Mouse (Mus musculus): ENCODE measurements at regions not wholly inside any gene's neighbourhood (a gene's known extent, or its start where the extent isn't known, plus 50 kb on each side); places are given as distances from the start of the nearest gene placed in this dataset.

- no peak for DNase-seq
These were observed 76.9 kb downstream of the Lhx9 start for GRCm38 (mm10) chr1:138771307-138772011.

GRCm38 (mm10) chr1:138762876-138763275 lies 85.5 kb downstream of the Lhx9 start:
- peak; percentile 1 for DNase-seq

- no peak for DNase-seq
These were observed 90.6 kb downstream of the Lhx9 start for GRCm38 (mm10) chr1:138757777-138758176.

GRCm38 (mm10) chr1:138733308-138733707 lies 113.4 kb upstream of the Nek7 start:
- DNase-seq: no peak

GRCm38 (mm10) chr1:138731008-138731407 lies 111.1 kb upstream of the Nek7 start:
- DNase-seq: no peak

DNA sequence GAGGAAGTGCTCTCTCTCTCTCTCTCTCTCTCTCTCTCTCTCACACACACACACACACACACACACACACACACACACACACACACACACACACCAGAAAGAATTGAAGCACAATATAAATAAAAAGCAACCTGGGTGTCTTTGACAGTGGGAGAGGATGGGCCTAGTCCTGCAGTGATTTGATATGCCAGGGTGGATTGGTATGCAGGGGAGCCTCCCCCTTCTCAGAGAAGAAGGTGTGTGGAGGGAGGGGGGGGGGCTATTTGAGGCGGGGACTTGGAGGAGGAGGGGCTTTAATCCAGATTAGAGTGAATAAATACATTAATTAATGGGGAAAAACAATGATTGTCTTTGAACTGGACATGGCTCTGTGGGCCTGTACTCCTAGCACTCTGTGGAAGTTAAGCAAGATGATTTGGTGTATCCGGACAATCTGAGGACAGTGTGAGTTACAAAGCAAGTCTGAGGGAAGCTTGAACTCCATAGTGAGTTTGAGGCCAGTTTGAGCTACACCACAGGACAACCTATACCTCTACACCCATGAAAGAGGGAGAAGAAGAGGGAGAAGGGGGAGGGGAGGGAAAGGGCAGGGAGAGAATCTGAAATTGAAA lies 109.3 kb upstream of the Nek7 start:
- no peak for DNase-seq

DNA sequence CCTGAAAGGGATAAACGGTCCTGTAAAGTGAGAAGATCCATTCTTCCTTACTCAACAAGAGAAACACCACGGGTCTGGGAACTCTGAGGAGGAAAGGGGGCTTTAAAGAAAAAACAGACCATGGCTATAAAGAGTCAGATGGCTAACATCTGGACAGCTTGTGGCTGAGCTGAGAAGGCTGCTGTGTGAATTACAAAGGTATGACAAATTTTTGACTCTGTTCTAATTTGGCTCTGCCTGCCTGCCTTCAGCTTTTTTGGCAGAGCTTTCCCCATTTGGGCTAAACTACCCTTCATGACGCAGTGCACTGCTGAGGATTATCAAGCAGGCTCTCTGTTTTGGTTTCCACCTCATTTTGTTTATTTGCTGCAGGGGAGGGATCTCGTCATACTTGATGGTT lies 100.8 kb upstream of the Nek7 start:
- no peak for DNase-seq

DNA sequence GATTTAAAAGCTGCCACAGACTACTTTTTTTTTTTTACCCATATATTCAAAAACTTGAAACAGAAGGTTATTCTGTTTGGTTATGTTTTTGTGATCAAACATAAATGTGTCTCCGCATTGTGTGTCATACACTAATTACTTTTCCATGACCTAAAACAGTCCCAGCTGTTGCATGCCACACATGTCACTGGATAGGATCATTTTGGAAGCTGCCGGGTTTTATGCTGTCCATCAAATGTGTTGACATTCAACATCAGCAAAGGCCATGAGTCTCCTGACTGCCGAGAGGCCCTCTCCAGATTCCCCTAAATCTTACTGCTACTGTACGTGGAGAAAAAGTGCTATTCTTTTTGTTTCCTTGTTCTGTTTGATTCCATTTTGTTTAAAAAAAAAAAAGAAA lies 99.4 kb upstream of the Nek7 start:
- no peak for DNase-seq

DNA sequence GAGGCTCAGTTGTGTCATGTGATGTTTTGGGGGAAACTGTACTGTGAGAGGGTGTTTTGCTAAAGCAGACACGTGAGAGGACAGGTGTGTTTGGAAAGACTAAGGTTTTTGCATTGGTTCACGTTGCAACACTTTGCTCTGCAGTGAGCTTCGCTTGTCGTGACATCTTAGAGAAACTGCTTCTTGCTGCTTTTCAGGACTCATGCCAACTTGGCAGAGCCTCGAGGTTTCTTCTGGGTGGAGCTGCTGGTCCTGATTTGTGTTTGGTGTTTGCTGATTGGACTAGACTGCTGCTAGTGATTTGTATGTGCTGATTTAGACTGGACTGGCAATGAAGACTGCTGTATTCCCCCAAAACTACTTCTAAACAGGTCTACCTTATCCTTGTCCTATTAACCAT lies 97.0 kb upstream of the Nek7 start:
- no peak for DNase-seq

DNA sequence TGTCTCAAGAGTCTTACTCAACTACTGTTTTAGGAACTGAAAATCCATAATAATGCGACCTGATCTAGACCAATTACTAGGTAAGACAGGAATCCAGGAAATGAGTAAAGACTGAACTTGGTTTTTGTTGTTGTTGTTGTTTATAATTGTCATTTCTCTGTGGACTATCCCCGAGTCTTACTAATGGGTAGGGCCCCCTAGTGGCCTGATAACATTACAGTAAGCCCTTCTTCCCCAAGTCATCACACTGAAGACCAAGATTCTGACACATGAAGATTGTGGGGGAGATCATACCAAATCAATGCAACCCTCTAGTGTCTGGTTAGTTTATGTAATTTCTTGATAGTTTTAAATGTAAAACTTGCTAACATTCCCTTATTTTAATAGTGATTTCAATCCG lies 95.2 kb upstream of the Nek7 start:
- no peak for DNase-seq

DNA sequence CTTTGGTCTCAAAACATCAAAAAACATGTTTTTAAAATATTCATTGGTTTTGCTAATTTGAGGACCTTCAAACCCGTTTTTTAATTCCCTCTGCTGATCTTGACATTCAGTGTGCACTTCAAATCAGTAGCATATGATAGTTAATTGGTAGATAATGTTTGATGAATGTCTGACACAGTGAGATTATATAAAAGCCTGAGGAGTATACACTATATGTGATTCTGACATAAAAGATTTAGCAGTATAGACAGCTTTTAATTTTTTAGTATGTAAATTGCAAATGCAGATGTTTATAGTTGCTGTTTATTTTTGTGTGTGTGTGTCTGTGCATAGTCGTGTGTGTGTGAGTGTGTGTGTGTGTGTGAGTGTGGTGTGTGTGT lies 89.3 kb upstream of the Nek7 start:
- DNase-seq: no peak

DNA sequence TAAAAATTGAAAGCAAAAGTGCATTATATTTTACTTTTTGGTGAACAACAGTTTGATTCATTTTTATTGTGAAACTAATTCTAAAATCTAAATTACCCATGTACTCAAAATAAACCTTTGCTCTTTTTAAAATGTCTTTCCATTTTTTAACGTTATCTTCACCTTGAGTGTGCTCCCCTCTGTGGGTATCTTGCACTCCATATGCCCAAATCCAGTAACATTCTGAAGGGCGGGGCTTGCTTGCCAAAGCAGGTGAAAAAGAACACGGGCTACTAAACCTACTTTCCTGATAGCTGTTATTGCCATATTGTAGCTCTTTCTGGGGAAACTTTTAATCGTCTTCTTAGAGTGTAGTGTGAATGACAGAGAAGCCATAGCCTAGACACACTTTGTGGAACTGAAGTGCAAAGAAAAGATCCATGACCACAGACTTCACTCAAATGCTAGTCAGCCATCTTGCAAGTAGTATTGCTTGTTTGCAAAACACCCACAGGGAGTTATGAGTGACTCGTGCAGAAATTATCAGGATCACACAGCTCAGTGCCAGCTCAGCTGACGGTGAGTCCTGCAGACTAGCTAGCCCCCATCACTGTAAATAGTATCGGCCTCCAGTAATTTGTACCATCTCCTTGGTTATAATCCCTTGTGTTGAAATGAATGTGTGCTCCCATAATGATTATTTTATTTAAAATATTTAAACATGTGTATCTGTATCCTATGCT lies 88.7 kb upstream of the Nek7 start:
- DNase-seq: no peak

DNA sequence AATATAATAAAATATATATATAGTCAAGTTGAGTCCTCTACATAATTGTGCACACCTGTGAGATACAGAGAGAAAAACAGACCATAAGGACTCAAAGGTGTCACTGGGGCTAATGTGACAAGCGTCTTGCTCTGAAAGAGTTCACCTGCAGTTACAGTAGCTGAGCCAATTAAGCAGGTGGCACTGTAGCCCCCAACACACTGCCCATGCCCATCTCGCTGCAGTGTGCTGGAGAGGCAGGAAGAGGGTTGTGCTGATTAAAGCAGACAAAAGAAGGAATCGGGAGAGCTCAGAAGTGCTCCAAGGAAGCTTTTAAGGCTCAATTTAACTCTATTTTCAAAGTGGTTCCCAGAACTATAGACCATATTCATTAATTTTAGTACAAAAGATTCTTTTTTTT lies 88.0 kb upstream of the Nek7 start:
- DNase-seq: no peak

DNA sequence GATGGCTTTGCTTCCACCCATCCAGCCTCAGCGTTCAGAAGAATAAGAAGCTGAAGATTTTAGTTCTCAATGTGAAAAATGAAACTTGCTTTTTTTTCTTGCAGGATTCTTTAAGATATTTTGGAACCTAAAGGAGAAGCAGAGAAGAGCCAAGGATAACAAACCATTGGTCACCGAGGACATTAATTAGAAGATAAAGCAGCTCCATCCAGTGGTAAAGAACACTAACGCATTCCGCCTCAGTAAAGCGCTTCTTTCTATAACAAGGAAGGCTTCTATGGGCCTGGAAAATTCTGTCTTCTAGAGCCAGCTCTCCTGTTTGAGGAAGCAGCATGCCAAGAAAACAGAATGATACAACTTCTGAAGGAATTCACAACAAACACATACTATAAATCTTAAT lies 83.3 kb upstream of the Nek7 start:
- DNase-seq: no peak

- DNase-seq: peak; percentile 3
These were observed 69.3 kb upstream of the Nek7 start for GRCm38 (mm10) chr1:138689234-138689633.

DNA sequence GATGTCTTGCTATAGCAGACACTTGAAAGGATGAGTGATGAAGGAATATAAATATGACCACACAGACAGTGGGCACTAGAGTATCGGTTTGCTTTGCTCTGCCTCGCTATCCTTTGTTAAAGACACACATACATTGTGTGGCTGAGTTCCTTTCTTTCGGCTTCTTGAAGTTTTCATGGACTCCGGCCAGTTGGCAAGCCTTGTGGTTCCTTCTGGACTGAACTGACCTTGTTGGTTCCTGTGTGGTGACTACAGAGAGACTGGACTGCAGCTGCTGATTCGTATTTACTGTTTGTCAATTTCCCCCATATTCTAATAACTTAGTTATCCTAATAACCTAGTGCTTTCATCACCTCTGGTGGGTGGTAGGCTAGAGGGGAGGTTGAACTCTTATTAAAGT lies 66.8 kb upstream of the Nek7 start:
- peak; percentile 7 for DNase-seq

- no peak for DNase-seq
These were observed 63.8 kb upstream of the Nek7 start for GRCm38 (mm10) chr1:138683711-138684110.

- no peak for DNase-seq
These were observed 62.0 kb upstream of the Nek7 start for GRCm38 (mm10) chr1:138681970-138682369.

DNA sequence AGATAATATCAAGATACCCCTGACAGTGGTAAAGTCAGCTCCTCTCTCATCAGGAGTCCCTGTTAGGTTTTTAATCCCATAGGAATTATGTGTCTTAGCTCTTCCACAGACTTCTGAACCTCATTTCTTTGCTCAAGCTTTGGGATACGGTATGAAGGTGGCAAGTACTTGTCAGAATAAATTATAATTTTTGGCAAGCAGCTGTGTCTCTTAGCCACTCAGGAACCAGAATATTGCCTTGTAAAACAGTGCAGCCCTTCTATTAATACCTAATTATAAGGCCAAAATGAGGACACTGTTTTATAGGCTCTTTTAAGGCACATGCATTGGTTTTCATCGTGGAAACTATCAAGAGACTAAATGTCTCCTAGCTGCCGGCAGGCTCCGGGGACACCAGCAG lies 54.3 kb upstream of the Nek7 start:
- DNase-seq: no peak

All from lung, postnatal 36 days (tissue).